Mouse (Mus musculus) layer of hippocampus, adult 9-11 months (tissue): ENCODE data around the gene Arpc5.
A peak's percentile ranks its signal among the peaks of the same experiment; 100 is the strongest.
"Not testable (repeated sequence)": the region's sequence is repeated elsewhere in the genome, so short reads cannot be mapped to it uniquely, and the experiment has no call there.

ENCODE experiments used
- DNase-seq: peaks from one replicate; pipeline ENCODE4 v3.0.0; 2022

Arpc5 gene

DNA sequence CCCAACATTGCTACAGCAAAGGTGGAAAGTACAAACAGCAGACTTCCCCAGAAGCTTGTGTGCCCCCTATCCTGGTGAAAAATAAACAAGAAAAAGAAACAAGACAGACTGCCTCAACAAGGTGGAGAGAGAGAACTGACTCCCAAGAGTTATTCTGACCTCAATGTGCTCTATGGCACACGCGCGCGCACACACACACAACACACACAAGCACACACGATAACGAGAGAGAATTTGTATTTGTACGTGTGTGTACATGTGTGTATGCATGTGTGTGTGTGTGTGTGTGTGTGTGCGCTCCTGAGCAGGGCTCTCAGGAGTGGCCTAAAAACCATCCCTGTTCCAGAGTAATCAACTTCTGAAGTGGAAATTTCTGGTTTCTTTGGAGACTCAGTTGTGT lies 18.3 kb downstream of the Arpc5 start:
- DNase-seq: no peak

DNA sequence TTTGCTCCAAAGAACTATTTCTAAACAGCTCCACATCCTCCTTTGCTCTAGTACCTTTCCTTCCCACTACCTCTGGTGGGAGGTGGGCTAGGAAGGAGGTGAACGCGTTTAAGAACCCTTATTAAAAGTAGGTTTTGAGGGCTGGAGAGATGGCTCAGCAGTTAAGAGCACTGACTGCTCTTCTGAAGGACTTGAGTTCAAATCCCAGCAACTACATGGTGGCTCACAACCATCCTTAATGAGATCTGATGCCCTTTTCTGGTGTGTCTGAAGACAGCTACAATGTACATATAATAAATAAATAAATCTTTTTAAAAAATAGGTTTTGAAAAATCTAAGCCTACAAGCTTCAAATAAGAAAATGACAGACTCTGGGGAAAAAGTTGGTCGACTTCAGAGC lies 19.1 kb downstream of the Arpc5 start:
- not testable (repeated sequence) for DNase-seq

DNA sequence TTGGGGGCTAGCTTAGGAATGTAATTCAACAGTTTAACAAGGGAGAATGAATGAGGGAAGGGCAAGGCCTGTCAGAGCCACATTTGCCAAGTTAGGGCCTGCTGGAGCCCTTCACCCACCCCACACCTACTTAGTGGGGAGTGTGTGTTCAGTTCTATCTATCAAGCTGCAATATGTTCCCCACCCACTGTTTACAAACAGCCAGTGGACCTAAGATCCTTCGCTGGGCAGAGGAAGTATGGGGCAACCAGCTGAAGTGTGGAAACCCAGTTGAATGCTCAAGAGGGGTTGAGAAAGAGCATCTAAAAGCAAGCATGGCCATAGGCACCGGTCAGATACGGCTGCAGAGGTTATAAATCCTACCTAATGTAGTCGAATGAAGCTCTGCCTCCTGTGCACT lies 20.6 kb downstream of the Arpc5 start:
- DNase-seq: no peak

DNA sequence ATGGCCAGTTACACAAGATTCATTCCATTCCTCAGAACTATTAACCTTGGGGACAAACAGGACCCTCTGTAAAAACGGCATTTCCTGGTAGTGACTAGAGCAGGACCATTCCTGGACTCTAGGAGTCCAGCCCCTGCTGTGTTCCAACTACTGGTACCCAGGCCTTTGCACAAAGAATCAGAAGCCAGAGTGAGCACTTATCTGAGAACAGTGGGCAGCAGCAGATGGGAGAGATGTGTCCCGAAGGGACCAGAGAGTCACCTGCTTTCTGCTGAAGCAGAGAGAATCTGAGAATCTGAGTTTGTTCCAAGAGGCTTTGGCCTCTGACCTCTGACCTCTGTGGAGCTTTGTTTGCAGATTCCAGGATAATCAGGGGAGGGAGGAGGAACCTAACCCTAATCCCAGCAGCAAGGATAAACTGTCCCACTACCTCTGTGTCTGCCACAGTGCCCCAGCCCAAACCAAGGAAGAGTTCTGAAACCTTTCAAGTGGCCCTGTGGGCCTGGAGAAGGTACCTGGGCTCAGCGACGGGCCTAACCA lies 21.8 kb downstream of the Arpc5 start:
- no peak for DNase-seq

DNA sequence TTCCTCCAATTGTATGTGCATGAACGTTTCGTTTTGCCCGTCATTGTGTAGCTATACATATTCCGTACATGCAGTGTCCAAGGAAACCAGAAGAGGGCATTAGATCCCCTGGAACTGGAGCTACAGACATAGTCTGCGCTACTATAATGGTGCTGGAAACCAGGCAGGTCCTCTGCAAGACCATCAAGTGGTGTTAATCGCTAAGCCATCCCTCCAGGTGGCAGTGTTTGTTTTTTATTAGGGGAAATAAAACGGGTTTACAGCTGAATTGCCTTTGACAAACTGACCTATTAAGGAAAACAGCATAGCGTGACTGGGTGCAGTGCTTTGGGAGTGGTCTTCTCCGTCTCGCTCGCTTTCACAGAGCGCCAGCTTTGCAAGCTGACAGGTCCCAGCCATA lies 23.9 kb downstream of the Arpc5 start:
- no peak for DNase-seq

DNA sequence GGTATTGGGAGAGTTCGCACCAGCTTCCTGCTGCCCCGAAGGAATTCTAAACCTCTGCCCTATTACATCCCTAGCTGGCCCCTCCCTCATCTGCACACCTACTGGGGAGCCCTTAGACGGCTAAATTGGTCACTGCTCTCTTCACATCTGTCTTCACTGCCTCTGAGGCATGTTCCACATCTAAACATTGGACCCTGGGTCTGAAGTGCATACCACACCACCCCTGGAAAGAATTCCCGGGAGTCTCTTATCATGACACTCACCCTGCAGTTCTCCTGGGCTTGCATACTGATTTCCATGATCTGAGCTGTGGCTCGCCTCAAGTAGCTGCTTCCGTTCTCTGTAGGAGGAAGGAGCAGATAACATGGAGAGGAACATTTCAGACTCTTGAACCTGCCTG lies 24.5 kb downstream of the Arpc5 start:
- DNase-seq: no peak

DNA sequence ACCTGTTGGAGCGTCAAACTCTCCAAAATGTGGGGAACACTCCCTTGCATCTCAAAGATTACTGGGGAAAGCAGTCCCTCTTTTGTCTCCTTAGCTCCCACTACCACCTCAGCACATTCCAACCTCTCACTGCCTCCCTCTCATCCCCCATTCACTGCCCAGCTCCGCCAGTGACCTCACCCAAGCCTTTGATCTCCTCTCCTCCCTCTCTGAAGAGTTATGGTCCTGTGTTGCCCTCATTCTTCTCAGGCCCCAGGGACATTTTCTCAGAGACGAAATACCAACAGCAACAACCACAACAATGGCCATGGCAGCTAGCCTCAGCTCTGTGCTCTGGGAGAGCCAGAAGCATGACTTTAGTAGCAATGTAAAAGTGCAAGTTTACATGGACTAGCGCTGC lies 24.9 kb downstream of the Arpc5 start:
- no peak for DNase-seq

DNA sequence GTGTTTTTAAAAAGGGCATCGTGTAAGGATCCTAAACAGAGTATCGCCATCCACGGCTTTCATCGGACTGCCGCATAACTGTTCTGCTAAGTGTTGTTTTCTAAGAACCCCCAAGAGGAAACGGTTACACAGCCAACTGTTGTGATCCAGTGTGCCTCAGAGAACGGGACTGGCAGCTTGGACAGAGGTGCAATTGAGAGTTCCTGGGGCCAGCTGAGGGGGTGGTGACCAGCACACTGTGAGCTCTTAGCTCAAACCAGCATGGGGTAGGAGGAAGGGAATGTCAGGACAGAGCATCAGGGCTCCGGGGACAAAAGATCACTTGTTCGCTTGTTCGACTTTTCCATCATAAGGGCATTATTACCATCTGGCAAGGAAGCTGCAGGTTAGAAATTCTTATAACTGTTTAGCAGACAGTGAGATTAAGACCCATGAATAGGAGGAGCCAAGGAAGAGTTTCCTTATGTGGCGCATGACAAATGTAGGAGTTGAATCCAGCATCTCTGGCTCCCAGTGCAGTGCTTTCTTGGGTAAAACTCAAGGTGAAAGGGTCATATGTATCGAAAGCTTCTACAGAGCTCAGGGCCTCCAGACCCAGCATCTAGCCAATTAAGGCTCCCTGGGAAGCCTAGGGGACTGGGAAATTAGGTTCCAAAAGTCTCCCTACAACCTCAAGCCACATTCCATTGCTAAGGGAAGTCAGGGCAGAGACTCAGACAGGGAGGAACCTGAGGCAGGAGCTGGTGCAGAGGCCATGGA lies 26.6 kb downstream of the Arpc5 start:
- DNase-seq: peak; percentile 83

DNA sequence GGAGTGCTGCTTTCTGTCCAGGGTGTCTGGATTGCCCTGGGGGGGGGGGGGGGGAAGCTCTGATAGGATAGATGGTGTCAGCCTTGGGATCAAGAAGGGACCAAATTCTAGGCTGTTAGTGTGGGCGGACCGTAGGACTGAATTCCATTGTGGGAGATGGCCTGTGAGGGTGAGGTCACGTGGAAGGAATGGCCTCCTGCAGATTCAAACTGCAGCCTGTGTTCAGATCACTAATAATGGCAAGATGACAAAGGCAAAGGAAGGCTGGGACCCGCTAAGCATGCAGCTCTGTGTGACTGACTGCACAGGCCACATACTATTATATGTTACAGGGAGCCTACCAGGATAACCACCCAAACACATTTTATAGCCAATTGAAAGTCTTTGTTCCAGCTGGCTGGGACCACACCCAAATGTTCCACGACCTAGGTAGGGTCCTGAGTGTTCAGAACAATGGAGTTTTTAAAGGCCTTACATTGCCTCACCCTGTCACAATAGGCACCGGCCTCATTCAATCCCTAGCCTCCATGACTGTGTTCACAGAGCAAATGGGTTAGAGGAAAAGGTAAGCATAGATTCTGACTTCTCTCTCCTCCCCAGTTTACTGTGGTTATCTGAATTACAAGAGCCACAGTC lies 27.3 kb downstream of the Arpc5 start:
- no peak for DNase-seq

DNA sequence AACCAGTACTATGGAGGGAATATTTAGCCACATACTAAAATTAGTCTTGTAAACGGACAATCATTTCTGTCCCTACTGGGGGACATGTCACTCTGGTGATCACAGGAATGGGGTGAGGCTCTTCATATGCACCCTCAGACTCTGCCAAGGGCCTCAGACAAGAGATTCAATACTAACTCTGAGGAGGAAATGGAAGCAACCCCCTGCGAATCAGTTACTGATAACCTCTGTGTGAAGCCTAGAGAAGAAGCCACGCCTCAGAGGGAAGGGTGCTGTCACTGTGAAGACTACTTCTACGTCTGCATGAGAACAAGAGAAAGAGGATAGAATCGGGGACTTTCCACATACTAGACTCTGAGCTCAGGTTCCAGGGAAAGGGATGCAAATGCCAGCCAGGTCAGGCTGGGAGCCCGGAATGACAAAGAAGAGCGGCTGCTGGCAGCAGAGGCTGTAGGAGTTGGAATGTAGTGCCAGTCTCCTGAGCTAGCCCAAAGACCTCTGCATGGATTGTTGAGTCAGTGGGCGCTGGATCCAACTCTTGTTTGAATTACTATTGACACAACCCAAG lies 29.4 kb downstream of the Arpc5 start:
- DNase-seq: no peak

DNA sequence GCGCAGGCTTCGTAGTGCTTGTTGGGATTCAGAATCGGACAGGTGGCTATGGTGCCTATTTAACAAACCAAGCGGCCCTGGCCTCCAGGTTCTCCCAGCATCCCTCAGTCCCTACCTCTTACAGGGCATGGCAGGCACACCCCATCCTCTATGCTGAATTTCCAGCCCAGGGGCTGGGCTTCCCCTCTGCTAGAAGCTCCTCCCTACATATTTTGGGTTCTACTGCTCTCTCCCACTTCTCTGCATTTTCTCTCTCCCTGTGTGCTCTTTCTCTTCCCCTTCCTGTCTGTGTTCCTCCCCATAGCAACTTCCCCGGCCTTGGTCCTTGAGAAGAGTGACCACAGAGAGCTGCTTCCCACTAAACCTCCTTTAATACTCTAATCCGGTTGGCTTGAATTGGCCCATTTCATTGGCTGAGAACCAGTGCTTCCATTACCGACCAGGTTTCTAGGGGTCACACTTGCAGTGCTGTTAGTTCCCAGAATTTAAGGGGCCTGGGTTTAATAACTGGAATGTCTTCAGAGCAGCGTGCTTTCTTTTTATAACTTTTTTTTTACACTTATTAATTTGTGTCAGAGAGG lies 30.4 kb downstream of the Arpc5 start:
- no peak for DNase-seq

DNA sequence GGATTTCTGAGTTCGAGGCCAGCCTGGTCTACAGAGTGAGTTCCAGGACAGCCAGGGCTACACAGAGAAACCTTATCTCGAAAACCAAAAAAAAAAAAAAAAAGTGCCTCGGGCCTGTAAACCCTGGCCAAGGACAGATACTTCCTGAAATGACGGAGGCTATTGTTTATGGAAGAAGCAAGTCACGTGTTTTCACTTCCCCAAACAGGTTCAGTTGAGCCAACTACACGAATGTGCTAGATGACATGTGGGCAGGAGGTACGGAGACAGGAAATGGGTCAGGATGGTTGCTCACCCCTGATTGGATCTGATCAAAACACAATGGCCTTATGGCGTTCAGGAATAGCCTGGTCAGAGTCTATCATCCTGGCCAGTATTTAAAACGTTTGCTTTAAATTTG lies 31.8 kb downstream of the Arpc5 start:
- no peak for DNase-seq

DNA sequence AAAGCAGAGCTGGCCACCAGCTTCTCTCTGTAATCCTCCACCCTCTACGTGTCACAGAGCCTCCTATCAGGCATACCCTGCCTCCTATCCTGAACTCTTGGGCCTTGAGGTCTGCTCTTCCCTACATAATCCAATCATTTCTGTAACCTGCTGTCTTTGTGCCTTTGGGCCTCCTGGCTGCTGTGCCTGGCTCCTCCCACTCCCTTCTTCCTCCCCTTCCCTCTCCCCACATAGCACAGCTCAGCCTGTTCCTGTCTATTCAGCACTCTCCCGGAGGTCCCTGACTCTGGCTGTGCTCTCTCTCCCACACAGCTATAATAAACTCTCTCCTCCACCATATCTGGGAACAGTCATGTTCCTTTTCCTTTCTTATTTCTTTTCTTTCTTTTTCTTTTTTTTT lies 33.6 kb downstream of the Arpc5 start, which contains the start of gene Ncf2:
Ncf2 (plus strand) TSS at position 298 of the 400 bp plus-strand sequence.
- no peak for DNase-seq

DNA sequence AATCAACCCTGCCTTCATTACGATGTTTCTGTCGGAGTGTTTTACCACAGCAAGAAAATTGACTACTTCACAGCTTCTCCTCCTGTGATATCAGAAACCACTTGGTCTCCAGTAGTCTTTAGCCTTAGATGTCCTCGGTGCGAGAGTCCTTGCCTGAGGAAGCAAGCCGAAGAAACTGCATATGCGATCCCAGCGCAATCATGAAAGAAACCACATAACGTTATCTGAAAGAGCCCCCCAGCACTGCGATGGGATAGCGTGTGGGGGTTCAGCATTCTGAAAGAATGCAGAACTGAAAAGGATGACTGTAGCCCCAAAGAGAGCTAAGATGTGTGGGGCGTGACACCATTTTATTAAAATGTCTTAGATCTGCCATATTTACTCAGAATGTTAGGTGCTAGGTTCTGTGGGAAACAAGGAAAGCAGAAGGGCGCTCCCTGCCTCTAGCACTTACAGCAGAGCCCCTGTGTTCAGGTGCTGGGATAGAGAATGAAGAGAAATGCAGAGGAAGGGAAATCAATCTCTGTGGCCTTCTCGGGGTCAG lies 34.4 kb downstream of the Arpc5 start:
- DNase-seq: no peak

DNA sequence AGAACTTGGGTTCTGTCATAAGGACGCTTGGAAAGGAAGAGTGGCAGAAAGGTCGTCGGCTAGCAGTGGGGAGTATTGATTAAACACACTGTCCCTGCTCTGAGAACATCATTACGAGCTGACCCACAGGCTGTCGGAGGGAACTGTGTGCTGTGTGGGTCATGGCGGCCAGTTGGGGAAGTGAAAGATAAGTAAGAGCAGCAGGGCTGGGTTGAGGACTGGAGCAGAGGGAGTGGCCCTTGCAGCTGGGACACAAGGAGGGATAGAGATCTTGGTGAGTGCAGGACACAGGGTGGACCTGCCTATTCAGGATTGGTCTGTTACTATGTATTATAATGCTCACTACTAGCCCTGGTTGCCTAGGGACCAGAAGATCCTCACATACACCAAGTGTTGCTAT lies 38.6 kb downstream of the Arpc5 start:
- no peak for DNase-seq

DNA sequence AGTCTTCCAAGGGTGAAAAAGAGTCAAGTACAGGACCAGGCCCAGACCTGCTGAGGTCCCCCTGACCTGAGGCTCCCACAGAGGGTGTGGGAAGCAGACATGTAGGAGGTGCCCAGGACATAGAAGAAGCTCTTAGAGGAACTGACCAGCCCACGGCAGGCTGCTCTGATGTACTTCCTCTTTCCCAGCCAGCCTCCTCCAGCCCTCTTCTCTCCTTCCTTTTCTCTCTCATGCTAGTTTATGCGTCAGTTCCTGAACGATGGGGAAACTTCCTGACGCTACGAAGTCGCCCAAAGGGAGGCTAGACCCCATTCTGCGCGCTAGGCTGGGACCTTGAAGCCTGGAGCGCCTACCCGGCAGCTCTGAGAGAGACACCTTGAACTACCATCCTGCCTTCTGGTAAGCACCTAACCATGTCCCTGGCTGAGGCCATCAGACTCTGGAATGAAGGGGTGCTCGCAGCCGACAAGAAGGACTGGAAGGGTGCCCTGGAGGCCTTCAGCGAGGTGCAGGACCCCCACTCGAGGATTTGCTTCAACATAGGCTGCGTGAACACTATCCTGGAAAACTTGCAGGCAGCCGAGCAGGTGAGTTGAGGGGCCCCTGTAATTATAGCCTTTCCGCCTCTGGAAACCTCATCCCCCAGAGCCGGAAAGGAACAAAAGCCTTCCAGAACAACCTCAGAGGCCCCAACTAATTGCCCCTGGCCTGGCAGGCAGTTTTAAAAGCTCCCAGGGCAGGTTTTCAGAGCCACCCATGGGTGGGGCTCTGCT lies 41.5 kb downstream of the Arpc5 start:
- peak; percentile 74 for DNase-seq

DNA sequence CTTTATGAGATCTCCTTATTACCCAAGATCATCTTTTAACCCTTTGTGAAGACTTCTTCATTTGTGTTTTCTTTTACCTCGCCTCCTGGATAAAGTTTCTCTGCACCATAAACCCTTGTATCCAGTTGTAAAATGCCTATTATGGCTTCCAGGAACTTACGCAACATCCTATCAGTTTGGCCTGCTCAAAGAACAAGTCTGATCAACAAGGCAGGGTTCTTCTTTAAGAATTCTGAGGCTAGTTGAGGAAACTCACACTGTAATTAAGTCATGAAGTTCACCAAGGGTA lies 42.0 kb downstream of the Arpc5 start:
- no peak for DNase-seq

DNA sequence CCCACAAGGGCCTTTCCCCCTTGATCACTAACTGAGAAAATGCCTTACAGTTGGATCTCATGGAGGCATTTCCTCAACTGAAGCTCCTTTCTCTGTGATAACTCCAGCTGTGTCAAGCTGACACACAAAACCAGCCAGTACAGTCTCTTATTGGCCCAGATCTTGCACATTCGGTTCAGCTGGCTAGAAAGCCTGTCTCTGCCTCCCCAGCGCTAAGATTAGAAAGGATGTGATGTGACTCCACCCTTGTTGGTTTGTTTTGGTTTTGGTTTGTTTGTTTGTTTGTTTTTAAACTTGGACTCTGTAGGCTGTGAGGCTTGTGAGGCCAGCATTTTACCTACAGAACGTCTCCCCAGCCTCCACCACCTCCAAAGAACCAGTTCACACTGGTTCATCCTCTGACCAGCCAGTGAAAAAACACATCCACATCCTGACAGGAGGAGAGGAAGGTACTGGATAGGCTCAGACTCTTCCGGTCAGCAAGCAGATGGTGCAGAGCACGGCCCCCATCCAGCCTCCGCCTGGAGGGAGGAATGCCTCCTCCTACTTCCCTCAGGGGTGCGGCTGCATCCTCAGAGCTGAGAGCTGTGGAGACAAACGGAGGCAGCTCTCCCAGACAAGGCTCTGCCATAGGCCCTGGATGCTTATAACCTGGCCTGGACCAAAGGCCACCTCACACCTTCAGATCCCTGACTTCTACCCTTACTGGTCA lies 43.4 kb downstream of the Arpc5 start:
- no peak for DNase-seq

DNA sequence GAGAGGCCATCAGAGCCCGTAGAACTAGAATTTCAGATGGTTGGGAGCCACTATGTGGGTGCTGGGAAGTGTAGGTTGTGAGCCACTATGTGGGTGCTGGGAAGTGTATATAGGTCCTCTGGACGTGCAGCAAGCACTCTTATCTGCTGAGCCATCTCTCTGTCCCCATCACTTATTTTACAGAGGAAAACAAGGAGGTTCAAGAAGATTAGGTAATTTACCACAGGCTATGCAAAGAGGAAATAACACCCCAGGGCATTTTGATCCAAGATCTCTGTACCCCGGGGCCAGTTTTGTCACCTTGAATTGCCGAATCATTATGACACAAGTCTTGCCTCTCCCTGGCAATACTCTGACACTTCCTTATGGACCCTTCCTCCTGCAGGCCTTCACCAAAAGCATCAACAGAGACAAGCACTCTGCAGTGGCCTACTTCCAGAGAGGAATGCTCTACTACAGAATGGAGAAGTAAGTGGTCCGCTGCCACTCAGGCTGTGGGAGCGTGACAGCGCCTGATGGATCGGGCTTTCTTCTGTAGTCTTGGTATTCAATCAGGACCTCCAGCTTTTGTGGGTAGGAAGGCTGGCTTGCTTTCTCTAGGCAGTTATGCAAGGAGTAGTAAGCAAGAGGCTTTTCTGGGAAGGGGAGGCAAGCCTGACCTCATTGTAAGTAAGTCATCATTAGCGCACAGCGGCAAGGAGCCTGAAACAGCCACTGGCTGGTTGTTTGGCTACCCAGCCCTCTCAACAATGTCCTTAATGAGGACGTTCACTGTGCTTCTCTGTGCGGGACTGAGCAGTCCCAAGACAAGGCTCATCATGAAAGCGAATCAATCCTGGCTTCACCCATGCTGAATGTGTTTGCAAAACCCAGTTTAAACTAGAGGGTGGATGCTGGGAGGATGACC lies 44.4 kb downstream of the Arpc5 start:
- DNase-seq: no peak

DNA sequence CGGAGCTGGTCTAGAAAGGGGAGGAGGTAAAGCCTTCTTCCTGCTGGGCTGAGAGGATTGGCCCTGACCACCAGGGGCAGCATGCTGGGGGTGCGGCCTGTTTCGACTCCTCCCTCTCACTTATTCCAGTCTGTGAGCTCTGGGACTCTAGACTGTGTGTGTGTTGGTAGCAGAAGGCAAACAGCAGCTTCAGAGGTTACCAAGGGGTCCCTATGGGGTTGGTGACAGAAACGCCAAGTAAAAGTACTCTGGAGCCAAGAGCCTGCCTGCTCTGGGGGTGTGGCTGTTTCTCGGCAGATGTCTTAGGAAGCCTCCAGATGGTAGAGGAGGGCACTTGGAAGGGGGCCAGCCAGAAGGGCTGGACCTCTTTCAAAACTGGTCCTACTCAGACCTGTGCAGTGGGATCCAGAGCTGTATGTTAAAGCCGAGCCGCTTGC lies 48.9 kb downstream of the Arpc5 start:
- DNase-seq: no peak
